Mouse (Mus musculus) hindbrain, postnatal 0 days (tissue): ENCODE results near the gene Tmbim1. TPM values are rescaled to one million over a fixed set of nuclear protein-coding genes. Genes with fewer than 3 reads are reported as not detected.

Experiments
- ATAC-seq: fragments of 200-750 bp; cut with Nextera tagmentation; 2 replicates; pipeline ENCODE4 v1.8.0; 2017; ENCODE audit warnings: mild to moderate bottlenecking, moderate TSS enrichment, moderate library complexity
- DNase-seq: peaks from one replicate; pipeline ENCODE4 v3.0.0-alpha.2; 2015; ENCODE audit warnings: low spot score
- H3K27ac ChIP-seq: fragments of 300-500 bp; sonication (generic); 2 replicates; pipeline ENCODE4 v1.5.1; 2014; ENCODE audit warnings: mild to moderate bottlenecking
- H3K27me3 ChIP-seq: fragments of 300-500 bp; sonication (generic); 2 replicates; pipeline ENCODE4 v1.6.1; 2014; ENCODE audit warnings: low read length, mixed read lengths; ENCODE audit not compliant: insufficient read depth
- H3K36me3 ChIP-seq: fragments of 300-500 bp; sonication (generic); 2 replicates; pipeline ENCODE4 v1.6.1; 2014; ENCODE audit warnings: low read length, mixed read lengths; ENCODE audit not compliant: insufficient read depth
- H3K4me1 ChIP-seq: fragments of 300-500 bp; sonication (generic); 2 replicates; pipeline ENCODE4 v1.6.1; 2014; ENCODE audit warnings: antibody characterized with exemption, low read length, mixed read lengths; ENCODE audit not compliant: insufficient read depth
- H3K4me2 ChIP-seq: fragments of 300-500 bp; sonication (generic); 2 replicates; pipeline ENCODE4 v1.6.1; 2014; ENCODE audit warnings: low read depth, mild to moderate bottlenecking, low read length, moderate library complexity, mixed read lengths
- H3K4me3 ChIP-seq: fragments of 300-500 bp; sonication (generic); 2 replicates; pipeline ENCODE4 v1.5.1; 2014; ENCODE audit warnings: low read length
- H3K9ac ChIP-seq: fragments of 300-500 bp; sonication (generic); replicated peaks from 2 replicates; pipeline ENCODE4 v1.6.1; 2014; ENCODE audit warnings: mild to moderate bottlenecking, low read length, moderate library complexity, mixed read lengths
- H3K9me3 ChIP-seq: fragments of 300-500 bp; sonication (generic); 2 replicates; pipeline ENCODE4 v1.6.1; 2016; ENCODE audit warnings: low read length, mixed read lengths
- CTCF ChIP-seq: IDR thresholded peaks from 2 replicates; pipeline ENCODE4 v1.5.1; 2016; ENCODE audit warnings: antibody characterized with exemption, control low read depth, low read depth
- whole genome bisulfite sequencing: fragments of 180-500 bp; shearing (Covaris S2); extraction: QIAGEN DNeasy Blood & Tissue Kit; methylation state at CpG from one replicate; pipeline ENCODE4 v1.1.7; 2014; 5-methylcytosine and 5-hydroxymethylcytosine counted together
- polyA plus RNA-seq: library from polyadenylated mRNA; unstranded; fragments of >200 nt; fragmentation: Nextera tagmentation; extraction: Ambion mirVana; gene quantifications from 2 replicates; pipeline ENCODE4 v1.2.1, GENCODE M21; 2015
- total RNA-seq: library from RNA; depleted of rRNA; stranded (reverse); fragments of >200 nt; gene quantifications from 2 replicates; pipeline ENCODE4 v1.2.3, GENCODE M21; 2014

Tmbim1 gene
- total and polyA plus RNA-seq, 2 experiments from 2014 or later: 14.8 to 17.5 TPM

DNA sequence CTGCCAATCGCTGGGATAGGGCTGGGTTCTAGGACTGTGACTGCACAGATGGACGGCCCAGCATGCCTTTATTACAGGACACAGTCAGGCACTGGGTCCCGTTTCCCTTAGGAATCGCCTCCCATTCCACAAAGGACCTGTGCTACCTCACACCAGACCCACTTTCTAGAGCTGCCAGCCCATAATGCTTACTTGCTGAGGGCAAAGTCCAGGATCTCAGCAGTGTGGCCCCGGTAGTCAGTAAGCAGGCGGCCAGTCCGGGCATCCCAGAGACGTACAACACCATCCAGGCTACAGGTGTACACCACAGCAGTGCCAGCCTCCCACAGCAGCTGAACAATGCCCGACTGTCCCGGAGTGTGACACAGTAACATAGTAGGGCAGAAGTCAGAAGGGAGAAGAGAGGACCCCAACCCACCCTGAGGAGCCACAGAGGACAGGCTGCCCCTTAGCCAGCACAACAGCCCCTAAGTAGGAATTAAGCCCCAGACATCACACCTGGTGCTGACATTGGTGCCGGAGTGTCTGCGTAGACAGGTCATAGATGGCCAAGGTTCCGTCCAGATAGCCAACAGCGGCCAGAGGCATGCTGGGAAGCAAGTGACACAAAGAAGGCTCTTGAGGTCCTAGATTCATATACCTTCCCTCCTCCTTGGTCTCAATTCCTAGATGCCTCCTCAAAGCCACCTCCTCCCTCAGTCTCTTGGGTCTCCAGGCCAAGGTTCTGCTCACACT lies 24.7 kb downstream of the Tmbim1 start:
- DNase-seq (no peak), ATAC-seq (no peak)
- Histone ChIP-seq H3K4me1 (peaks cover 11% of the 10 kb centered on the region; the same call in 1 of the 2 replicates), H3K27ac (no peak overlapping the region), H3K4me2 (no peak overlapping the region), H3K9me3 (no peaks in the 10 kb centered on the region), H3K36me3 (peaks cover 31% of the 10 kb centered on the region), H3K9ac (no peak overlapping the region), H3K4me3 (no peak overlapping the region), H3K27me3 (no peaks in the 10 kb centered on the region)
- 94% methylated on average over 14 of the region's 14 CpGs for WGBS
- TF ChIP-seq CTCF: no peak

- H3K4me3 ChIP-seq: no peak overlapping the region
- peaks cover 11% of the 10 kb centered on the region; the same call in 1 of the 2 replicates for H3K4me1 ChIP-seq
- WGBS: 87% methylated on average over 11 of the region's 11 CpGs
- ATAC-seq: no peak
- no peak overlapping the region for H3K27ac ChIP-seq
- no peak for TF ChIP-seq CTCF
- H3K9me3 ChIP-seq: no peaks in the 10 kb centered on the region
- peaks cover 31% of the 10 kb centered on the region for H3K36me3 ChIP-seq
- H3K9ac ChIP-seq: no peak overlapping the region
- H3K4me2 ChIP-seq: no peak overlapping the region
- DNase-seq: no peak
- H3K27me3 ChIP-seq: no peaks in the 10 kb centered on the region
Observed at GRCm38 (mm10) chr1:74278988-74279387, 26.4 kb downstream of the Tmbim1 start.

DNA sequence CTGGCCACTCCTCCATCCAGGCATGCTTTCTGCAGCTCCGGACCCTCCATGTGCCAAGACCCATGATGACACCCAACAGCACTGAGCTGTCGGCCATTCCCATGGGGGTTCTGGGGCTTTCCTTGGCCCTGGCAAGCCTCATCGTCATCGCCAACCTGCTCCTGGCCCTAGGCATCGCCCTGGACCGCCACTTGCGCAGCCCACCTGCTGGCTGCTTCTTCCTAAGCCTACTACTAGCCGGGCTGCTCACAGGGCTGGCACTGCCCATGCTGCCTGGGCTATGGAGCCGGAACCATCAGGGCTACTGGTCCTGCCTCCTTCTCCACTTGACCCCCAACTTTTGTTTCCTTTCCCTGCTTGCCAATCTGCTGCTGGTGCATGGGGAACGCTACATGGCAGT lies 26.9 kb downstream of the Tmbim1 start, which contains the start of gene Gpbar1:
Gpbar1 (plus strand) TSS at position 13 of the 400 bp plus-strand sequence.
- no peak for TF ChIP-seq CTCF
- peaks cover 9% of the 10 kb centered on the region; the same call in 1 of the 2 replicates for H3K4me1 ChIP-seq
- ATAC-seq (no peak), DNase-seq (no peak)
- no peak within 1 kb of the TSS for H3K9ac ChIP-seq
- H3K9me3 ChIP-seq: no peaks in the 10 kb centered on the region
- no peak within 1 kb of the TSS for H3K4me3 ChIP-seq
- H3K27ac ChIP-seq: no peak within 1 kb of the TSS
- peaks cover 31% of the 10 kb centered on the region for H3K36me3 ChIP-seq
- no peaks in the 10 kb centered on the region for H3K27me3 ChIP-seq
- WGBS: 90% methylated on average over 10 of the region's 10 CpGs
- no peak within 1 kb of the TSS for H3K4me2 ChIP-seq

DNA sequence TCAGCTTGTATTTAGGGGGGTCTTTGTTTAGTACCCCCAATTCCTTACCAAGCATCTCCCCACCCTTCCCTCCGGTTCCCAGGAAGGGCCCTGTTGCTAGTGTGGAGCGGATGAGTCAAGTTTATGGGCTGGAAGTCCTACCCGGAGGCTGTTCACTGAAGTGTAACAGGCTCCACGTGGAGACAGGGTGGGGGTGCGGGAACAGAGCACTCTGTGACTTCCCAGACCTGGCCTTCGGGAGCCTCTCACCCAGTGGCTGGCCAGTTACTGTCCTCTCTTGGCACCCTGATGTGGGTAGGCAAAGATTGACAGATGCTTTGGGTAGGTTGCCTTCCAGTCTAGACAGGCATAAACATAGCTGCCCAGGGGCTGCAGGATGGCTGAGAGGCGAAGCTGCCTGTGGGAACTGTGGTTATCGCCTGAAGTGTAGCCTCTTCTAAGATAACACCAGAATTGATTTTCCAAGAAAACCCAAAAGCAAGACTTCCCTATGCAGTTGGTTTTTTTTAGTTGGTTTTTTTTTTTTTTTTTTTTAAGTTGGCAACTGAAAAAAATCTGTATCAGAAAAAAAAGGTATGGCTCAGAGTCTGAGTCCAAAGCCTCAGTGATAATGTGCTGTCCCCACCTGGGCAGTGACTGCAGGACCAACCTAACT lies 27.4 kb downstream of the Tmbim1 start:
- Histone ChIP-seq H3K4me2 (no peak overlapping the region), H3K36me3 (peaks cover 31% of the 10 kb centered on the region), H3K27ac (no peak overlapping the region), H3K4me3 (no peak overlapping the region), H3K27me3 (no peaks in the 10 kb centered on the region), H3K4me1 (peaks cover 5% of the 10 kb centered on the region; the same call in 1 of the 2 replicates), H3K9ac (no peak overlapping the region), H3K9me3 (no peaks in the 10 kb centered on the region)
- ATAC-seq (no peak), DNase-seq (no peak)
- TF ChIP-seq CTCF: no peak
- WGBS: 53% methylated on average over 8 of the region's 8 CpGs

DNA sequence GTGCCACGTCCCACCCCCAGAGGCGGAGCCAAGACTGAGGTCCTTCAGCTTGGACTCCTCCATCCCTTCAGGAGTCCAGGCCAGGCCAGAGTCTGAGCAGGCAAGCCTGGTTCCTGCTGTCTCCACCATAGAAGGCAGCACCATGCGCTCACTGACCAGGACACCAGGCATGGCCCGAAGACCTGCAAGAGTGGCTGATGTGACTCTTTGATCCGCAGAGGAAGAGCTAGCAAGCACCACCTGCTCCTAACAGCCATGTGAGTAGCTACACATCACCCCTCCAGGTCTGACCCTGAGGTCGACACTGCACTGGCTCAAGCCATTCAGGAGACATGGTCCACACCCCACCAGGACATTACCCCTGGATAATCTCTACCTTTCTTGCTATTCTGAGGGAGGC lies 28.4 kb downstream of the Tmbim1 start:
- DNase-seq: no peak
- Histone ChIP-seq H3K4me1 (no peaks in the 10 kb centered on the region), H3K27me3 (no peaks in the 10 kb centered on the region), H3K4me3 (no peak overlapping the region), H3K36me3 (peaks cover 25% of the 10 kb centered on the region), H3K9me3 (no peaks in the 10 kb centered on the region), H3K9ac (no peak overlapping the region), H3K27ac (no peak overlapping the region), H3K4me2 (no peak overlapping the region)
- no peak for ATAC-seq
- TF ChIP-seq CTCF: no peak
- 75% methylated on average over 6 of the region's 6 CpGs for WGBS

- TF ChIP-seq CTCF: no peak
- no peaks in the 10 kb centered on the region for H3K27me3 ChIP-seq
- no peak overlapping the region for H3K27ac ChIP-seq
- H3K9ac ChIP-seq: no peak overlapping the region
- H3K4me3 ChIP-seq: no peak overlapping the region
- ATAC-seq (no peak), DNase-seq (no peak)
- H3K4me2 ChIP-seq: no peak overlapping the region
- H3K4me1 ChIP-seq: no peaks in the 10 kb centered on the region
- 54% methylated on average over 9 of the region's 9 CpGs for WGBS
- H3K9me3 ChIP-seq: no peaks in the 10 kb centered on the region
- peaks cover 5% of the 10 kb centered on the region; the same call in 1 of the 2 replicates for H3K36me3 ChIP-seq
Observed at GRCm38 (mm10) chr1:74275015-74275414, 30.4 kb downstream of the Tmbim1 start.

DNA sequence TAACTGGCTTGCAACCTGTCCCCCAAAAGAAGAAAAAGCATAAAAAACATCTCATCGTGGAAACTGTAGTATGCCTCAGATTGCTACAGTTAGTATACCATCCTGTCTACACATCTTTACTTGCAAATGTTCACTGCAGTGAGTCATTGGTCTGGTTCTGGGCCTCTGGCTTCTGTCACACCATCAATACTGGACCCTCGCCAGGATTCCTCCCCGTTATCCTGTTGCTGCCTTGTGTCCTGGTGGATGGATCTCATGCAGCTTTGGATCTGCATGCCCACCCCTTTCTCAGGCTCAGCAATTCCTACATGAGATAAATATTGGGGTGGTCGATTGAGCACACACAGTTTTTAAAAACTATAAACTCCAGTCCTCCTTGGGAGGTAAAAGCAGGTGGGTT lies 33.8 kb downstream of the Tmbim1 start:
- H3K4me2 ChIP-seq: no peak overlapping the region
- 75% methylated on average over 4 of the region's 4 CpGs for WGBS
- no peak for TF ChIP-seq CTCF
- H3K4me1 ChIP-seq: no peaks in the 10 kb centered on the region
- DNase-seq: no peak
- no peaks in the 10 kb centered on the region for H3K27me3 ChIP-seq
- H3K9me3 ChIP-seq: no peaks in the 10 kb centered on the region
- H3K27ac ChIP-seq: no peak overlapping the region
- H3K9ac ChIP-seq: no peak overlapping the region
- ATAC-seq: no peak
- no peak overlapping the region for H3K4me3 ChIP-seq
- H3K36me3 ChIP-seq: peaks cover 20% of the 10 kb centered on the region
